Mouse (Mus musculus): ENCODE measurements around the gene Aspdh.

Aspdh gene

GRCm38 (mm10) chr7:44471880-44472557, 6.8 kb downstream of the Aspdh start:
- no peak for DNase-seq (ENCODE audit: low read depth, low spot score)

- no peak for DNase-seq (ENCODE audit: low read depth, low spot score)
Observed at GRCm38 (mm10) chr7:44472558-44472885, 7.3 kb downstream of the Aspdh start.

DNA sequence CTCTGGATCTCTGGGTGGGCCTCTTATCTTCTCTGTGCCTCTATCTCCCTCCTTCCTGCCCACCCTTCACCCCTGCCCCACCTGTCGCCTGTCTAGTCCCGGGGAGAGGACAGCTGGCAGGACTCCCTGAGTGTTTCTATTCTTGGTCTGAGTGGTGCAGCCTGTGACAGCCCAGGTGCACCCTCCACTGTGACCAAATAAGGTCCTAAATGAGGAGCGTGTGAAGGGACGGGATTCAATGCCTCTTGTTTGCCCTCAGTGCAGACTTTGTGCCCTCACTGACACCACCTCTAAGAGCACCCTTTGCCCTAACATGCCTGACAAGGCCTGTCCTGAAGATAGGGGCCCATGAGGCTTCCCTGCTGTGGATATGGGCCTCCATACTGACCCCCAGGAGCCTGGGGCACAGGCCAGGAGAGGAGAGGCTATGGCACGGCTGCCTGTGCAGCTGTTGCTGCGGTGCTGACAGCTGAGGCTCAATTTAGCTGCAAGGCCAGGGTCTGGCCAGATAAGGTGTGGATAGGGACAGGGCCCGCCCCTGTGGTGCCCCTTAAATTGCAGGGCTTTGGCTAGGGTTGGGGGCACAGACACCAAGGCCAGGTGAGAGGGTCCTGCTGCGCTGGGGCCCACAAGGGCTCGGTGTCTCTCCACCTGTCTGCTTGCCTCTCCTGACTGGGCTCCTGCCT, 7.9 kb downstream of the Aspdh start:
- no peak for DNase-seq (ENCODE audit: low read depth, low spot score)

GRCm38 (mm10) chr7:44474419-44474818, 9.2 kb downstream of the Aspdh start:
- DNase-seq (ENCODE audit: low read depth, low spot score): no peak

DNA sequence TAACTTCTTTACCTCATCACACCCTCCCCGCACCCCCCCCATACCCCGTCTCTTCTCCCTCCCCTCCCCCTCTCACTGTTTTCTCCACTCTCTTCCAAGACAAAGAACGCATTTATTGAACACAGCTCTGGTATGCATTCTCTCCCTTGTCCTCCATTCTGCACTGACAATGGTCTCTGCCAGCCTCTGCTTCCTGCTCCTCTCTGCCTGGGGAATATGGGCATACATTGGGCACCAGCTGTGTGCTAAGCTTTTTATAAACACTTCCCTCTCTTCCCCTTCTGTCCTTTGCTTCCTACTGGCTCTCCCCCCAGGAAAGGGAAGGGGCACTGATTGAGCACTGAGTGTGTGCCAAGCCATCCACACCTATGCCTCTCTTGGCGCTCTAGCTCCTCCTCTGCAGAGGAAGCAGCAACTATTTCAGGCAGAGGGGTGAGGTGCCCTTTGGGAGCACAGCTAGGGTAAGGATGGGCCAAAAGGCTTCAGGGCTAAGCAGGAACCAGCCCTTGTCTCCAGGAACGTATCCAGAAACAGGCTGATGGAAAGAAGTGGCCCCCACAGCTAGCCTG, 9.9 kb downstream of the Aspdh start:
- no peak for DNase-seq (ENCODE audit: low read depth, low spot score)

DNA sequence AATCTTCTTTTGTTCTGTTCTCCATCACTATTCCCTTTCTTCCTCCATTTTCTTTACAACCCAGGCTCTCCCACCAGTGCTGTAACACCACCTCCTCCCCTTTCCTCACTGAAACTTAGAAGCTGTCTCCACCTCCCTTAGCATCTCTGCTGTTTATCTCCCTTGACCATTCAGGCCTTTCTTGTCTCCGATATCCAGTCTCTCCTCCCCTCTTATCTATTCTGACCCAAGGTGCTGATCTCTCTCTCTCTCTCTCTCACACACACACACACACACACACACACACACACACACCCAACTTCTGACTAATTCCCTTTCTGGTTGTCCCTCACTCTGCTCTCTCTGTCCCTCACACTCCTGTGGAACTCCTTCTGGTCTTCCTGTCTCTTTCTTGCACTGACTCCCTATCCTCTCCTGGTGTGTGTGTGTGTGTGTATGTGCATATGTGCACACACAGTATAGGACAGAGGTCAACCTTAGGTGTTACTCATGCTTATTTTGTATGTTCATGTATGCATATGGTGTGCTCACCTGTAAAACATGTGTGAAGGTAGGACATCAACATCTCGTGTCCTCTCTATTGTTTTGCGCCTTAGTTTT, 17.7 kb downstream of the Aspdh start:
- DNase-seq (ENCODE audit: low read depth, low spot score): no peak

GRCm38 (mm10) chr7:44484109-44484508, 18.9 kb downstream of the Aspdh start:
- no peak for DNase-seq (ENCODE audit: low read depth, low spot score)

GRCm38 (mm10) chr7:44484841-44485571, 19.8 kb downstream of the Aspdh start:
- peak; percentile 80 for DNase-seq (ENCODE audit: low read depth, low spot score)

DNA sequence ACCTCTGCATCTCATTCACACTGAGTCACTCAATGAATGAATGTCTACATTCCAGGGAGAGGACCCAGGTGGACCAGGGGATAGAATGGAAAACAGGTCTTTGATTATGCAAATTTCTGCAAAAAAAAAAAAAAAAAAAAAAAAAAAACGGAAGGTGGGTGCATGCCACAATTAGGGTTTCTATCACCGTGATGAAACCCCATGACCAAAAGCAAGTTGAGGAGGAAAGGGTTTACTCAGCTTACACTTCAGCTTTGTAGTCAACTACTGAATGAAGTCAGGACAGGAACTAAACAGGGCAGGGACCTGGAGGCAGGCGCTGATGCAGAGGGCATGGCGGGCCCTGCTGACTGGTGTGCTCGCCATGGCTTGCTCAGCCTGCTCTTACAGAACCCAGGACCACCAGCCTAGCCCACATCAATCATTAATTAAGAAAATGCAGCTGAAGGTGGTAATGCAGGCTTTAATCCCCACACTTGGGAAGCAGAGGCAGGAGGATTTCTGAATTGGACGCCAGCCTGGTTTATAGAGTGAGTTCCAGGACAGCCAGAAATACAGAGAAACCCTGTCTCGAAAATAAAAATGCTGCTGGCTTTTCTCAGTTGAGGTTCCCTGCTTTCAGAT, 20.5 kb downstream of the Aspdh start:
- DNase-seq (ENCODE audit: low read depth, low spot score): no peak

DNA sequence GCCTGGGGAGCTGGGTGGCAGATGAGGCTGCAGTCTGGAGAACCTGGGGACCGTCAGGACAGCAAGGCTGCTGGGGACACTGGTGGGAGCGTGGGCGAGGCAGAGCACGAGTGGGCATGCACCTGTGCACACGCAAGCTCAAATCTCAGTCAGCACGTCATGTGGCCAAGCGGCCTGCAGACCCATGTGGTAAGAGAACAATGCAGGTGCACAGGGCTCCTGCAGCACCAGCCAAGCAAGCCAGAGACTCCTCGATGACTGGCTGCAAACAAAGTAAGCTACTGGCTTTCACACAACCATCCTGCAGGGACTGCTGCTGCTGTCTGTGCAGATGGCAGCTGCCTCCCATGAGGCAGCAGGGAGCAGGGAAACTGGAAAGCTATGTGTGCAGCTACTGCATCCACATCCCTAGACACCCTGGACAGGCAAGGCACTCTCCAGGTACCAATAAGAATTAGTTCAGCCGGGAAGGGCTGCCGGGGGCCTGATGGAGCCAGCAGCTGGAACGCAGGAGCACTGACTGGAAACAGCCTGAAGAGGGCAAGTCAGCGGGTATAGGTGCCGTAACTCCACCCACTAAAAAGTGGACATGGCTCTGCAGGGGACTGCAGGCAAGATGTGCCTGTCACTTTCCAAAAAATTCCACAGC, 21.9 kb downstream of the Aspdh start:
- no peak for DNase-seq (ENCODE audit: low read depth, low spot score)

DNA sequence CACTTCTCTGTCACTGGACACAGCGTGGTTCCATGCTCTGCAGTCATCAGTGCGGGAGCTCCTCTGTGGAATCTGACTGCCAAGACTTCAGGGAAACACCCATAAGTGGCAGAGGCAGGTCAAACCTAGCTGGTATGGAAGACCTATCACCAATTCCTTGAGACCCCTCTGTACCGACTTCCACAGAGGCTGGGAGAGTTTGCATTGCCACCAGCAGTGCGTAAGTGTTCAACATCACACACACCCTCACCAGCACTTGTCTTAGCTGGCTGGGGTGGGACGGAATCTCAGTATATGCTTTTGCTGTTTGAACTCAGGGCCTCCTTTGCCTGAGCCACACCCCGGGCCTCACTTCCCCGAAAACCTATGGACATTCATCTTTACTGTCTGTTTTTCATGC, 22.7 kb downstream of the Aspdh start:
- DNase-seq (ENCODE audit: low read depth, low spot score): no peak

- no peak for DNase-seq (ENCODE audit: low read depth, low spot score)
Observed at GRCm38 (mm10) chr7:44488545-44488944, 23.4 kb downstream of the Aspdh start.

DNA sequence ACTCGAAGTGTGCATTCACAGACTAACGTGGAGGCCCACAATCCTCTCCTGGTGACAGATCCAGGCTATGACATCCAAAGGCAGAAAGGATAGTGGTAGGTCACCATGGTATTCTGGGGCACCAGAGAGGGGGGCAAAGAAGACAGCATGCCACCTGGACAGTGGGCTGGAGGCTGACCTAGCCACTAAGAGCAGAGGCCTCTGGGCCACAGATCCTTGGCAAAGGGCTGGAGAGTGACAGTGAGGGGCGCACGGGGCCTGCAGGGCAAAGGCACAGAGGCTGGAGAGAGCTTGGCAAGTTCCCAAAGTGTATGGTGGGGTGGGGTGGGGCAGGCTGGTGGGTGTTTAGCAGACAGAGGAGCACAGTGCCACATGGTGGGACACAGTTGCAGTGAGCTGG, 25.1 kb downstream of the Aspdh start:
- DNase-seq (ENCODE audit: low read depth, low spot score): no peak

DNA sequence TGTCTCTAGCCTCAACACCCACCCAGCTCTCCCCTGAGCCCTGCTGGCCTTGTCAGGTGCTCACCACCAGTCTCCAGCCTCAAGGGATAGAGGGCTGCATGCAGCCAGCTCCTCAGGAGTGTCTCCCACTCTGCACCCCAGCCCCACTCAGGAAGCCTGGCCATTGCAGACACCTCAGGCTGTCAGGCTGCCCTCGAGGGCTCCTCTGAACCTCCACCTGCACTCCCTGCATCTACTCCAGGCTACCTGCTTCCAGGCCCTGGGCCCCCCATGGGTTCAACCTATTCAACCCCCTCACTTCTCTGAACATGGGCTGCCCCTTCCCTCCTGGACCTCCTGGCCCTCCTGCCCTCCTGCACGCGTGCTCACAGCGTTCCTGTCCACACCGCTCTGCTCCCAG, 26.2 kb downstream of the Aspdh start:
- DNase-seq (ENCODE audit: low read depth, low spot score): no peak

DNA sequence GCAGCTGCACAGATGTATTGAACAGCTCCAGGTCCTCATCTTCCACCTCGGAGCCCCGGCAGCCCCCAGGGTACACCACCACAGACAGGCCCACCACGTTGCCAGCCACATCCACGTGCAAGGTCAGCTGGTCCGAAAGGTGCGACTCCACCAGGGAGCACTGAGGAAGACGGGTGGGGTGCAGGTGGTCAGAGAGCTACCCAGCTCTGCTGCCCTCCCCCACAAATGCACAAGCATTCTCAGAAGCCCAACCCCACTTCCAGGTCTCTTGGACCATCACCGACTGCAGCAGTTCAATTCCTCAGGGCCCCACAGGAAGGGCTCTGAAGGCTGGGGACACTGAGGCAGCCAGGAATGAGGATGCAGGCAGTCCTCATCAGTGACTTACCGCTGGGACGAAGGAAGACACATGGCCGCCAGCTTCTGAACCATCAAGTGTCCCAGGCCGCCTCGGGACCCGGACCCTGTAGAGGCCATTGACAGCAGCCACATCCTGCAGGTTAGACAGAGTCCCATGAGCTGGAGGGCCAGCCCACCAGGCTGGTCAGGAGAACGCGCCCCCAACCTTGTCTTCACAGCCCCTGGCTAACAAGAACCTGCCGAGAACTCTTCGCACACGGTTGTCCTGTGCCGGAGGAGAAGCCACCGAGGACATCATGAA, 27.1 kb downstream of the Aspdh start:
- no peak for DNase-seq (ENCODE audit: low read depth, low spot score)

DNA sequence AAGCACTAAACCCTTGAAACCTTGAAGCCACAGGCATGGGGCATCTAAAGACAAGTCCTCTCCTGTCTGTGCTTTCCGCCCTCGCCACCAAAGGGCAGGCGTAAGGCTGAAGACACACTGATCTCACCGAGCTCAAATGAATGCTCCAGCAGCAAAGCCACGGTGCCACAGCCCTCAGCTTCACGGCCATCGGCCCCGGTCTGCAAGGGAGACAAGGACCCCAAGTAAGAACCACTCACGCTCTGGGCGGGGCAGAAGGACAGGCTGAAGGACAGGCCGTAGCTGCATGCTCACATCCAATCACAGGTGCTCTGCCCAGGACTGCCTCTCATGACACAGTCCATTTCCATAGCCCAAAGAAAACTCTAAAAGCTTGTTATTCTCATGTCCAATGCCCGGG, 29.5 kb downstream of the Aspdh start:
- DNase-seq (ENCODE audit: low read depth, low spot score): no peak

- DNase-seq (ENCODE audit: low read depth, low spot score): peak; percentile 26
Observed at GRCm38 (mm10) chr7:44495086-44495485, 29.9 kb downstream of the Aspdh start.

DNA sequence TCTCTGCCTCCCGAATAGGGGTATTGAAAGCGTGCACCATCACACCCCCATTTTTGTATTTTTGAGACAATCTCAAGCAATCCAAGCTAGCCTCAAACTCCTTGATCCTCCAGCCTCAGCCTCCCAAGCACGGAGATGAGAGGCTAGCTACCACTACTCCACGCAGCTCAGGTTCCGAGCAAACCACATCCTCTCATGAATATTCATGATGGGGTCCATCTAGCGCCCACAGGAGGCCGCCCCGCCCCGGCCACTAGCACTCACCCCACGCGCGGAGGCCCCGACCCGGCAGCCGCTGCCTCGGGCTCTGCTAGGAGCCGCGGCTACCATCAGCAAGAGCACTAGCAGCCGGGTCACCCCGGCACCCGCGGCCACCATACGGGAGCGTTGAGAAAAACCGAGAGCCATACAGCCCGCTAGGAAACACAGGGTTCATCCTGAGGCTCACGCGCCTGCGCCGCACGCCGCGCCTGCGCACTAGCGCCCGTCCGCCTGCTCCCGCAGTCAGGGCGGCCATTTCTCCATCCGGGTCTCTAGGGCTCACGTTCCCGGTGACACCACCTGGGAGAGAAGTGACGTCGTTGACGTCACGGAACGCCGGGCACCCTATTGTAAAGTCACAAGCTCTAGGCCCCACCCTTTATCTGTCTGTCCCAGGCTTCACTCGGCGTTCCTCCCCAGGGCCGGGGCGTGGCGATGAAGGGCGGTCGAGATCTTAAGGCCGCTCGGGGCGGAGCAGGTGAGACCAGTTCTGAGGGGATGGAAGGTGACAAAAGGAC, 31.0 kb downstream of the Aspdh start, which contains the start of the genes Emc10 and Fam71e1:
TSS of gene Emc10 (minus strand) at position 538 of the 779 bp plus-strand sequence.
TSS of gene Fam71e1 (plus strand) at position 590 of the 779 bp plus-strand sequence.
- peak; percentile 97 for DNase-seq (ENCODE audit: low read depth, low spot score)

GRCm38 (mm10) chr7:44496771-44497109, 31.5 kb downstream of the Aspdh start:
- DNase-seq (ENCODE audit: low read depth, low spot score): no peak

Data from 3T3-L1 (cell line).